Mouse (Mus musculus): ENCODE measurements around the gene Smndc1.

The Smndc1 gene

DNA sequence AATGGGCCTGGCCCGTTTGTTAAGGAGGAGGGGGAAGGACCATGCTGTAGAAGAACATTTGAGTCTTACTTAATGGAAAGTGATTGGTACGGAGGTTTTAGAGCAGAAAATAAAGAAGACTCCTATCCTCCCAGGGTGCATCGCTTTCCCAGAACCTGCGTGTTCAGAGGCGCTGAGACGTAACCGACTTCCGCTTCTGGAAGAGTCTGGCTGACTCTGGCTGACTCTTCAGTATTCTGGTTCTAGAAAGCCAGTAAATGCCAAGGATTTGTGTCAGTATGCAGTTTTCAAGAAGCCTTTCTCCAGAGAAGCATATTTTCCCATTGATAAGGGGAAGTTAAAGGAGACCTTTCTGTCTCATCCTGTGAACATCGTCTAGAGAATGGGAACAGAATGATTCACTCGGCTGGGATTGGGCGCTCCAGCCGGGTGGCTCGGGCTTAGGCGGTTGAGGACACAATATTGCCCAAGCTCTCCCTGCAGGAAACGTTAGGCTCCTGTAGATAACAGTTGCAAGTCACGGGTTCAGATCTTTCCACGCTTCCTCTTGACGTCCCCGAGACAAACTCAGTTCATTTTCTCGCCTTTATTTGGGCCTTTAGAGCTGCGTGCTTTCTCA lies 58.4 kb downstream of the Smndc1 start:
- Histone ChIP-seq H3K27me3 (ENCODE audit: insufficient read depth, low read length) (no peaks in the 10 kb centered on the region), H3K9me3 (ENCODE audit: low read length) (no peaks in the 10 kb centered on the region), H3K36me3 (ENCODE audit: insufficient read depth, low read length) (peaks cover 56% of the 10 kb centered on the region), H3K4me3 (replicated peaks; ENCODE audit: low read length) (no peak overlapping the region), H3K4me1 (replicated peaks; ENCODE audit: low read depth, low read length) (peaks cover 28% of the 10 kb centered on the region)
- no peak for TF ChIP-seq POU5F1 (IDR thresholded peaks at IDR 0.05; ENCODE audit: borderline replicate concordance, low read length)
- TF ChIP-seq CTCF (conservative IDR thresholded peaks at IDR 0.05; ENCODE audit: low read length) = no peak
- TF ChIP-seq NANOG (IDR thresholded peaks at IDR 0.05; ENCODE audit: borderline replicate concordance, low read length) = no peak

DNA sequence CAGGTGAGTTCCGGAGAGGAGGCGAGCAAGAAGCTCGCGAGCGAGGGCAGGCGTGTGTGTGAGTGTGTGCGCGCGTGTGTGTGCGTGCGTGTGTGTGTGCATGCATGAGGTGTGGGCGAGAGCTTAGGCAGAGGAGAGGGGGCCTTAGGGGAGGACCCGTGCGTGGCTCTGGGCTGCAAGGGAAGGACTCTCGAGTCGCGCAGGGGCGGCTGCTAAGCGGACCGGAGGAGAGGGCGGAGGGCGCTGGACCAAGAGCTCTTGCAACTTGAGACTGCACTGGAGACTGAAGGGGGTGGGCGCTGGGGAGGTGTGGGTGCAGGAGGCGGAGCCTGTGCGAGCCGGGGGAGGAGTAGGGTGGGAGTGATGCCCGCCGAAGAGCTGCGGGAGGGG lies 60.4 kb downstream of the Smndc1 start:
- Histone ChIP-seq H3K36me3 (ENCODE audit: insufficient read depth, low read length) (peaks cover 36% of the 10 kb centered on the region), H3K4me1 (replicated peaks; ENCODE audit: low read depth, low read length) (peaks cover 46% of the 10 kb centered on the region), H3K27me3 (ENCODE audit: insufficient read depth, low read length) (no peaks in the 10 kb centered on the region), H3K9me3 (ENCODE audit: low read length) (no peaks in the 10 kb centered on the region), H3K4me3 (replicated peaks; ENCODE audit: low read length) (peak overlapping the region; percentile 99)
- no peak for TF ChIP-seq CTCF (conservative IDR thresholded peaks at IDR 0.05; ENCODE audit: low read length)
- TF ChIP-seq NANOG (IDR thresholded peaks at IDR 0.05; ENCODE audit: borderline replicate concordance, low read length) = no peak
- no peak for TF ChIP-seq POU5F1 (IDR thresholded peaks at IDR 0.05; ENCODE audit: borderline replicate concordance, low read length)

Measured in E14TG2a.4 (cell line).